Mouse (Mus musculus): Measurements from ENCODE around the gene Cd22. TPM values are rescaled to one million over a fixed set of nuclear protein-coding genes. Genes with fewer than 3 reads are reported as not detected.

Cd22 gene
- total and polyA plus RNA-seq, 3 experiments, result 0.07 TPM; not detected in 2

DNA sequence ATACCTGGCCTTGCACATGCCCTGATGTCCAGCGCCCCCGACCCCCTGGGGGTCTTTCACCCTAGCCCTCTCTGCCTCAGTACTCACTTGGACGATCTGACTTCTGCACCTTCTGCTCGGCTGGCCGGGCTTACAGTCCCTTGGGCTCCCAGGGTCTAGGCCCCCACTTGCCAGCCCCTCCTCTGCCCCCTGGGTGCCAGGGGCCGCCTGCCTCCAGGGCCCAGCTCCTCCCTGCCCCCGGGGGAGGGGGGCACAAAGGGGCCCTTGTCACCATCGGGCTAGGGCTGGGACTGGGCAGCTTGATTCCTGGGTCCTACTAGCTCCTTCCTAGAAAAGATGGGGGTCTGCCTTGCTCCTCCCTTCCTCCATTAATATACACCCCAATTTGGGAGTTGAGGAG is 34.6 kb upstream of the Cd22 start, which contains the start of gene Mag:
Gene Mag (minus strand): TSS at position 142 of the 400 bp plus-strand sequence.
- Histone ChIP-seq H3K36me3 (ENCODE audit: control insufficient read depth in 1 of 2, insufficient read depth in 2 of 2, low read length in 2 of 2) (no peaks in the 10 kb centered on the region), H3K79me2 (ENCODE audit: control insufficient read depth, insufficient read depth, low read length, poor library complexity) (no peaks in the 10 kb centered on the region), H3K4me1 (ENCODE audit: control insufficient read depth in 1 of 2, insufficient read depth in 2 of 2, low read length in 2 of 2) (no peaks in the 10 kb centered on the region), H3K9ac (ENCODE audit: control insufficient read depth, low read depth, low read length, poor library complexity, severe bottlenecking) (no peak within 1 kb of the TSS), H3K9me3 (replicated peaks; ENCODE audit: insufficient read depth, low read length) (no peaks in the 10 kb centered on the region), H3K27ac (ENCODE audit: control insufficient read depth, low read depth, low read length) (no peak within 1 kb of the TSS), H3K4me3 (ENCODE audit: control insufficient read depth in 1 of 2, insufficient read depth in 1 of 2, low read depth in 2 of 2, low read length in 2 of 2) (no peak within 1 kb of the TSS), H3K27me3 (ENCODE audit: control insufficient read depth in 1 of 2, insufficient read depth in 2 of 2, low read length in 2 of 2) (peaks cover 1 to 8% of the 10 kb centered on the region in 2 experiments; a peak in 3 of 4 replicates)
- no peak for TF ChIP-seq USF2 (IDR thresholded peaks at IDR 0.05; ENCODE audit: borderline replicate concordance in 1 of 2, insufficient read depth in 1 of 2, low read depth in 1 of 2, low read length in 2 of 2)
- TF ChIP-seq BHLHE40 (IDR thresholded peaks at IDR 0.05; ENCODE audit: borderline replicate concordance, low read depth, low read length), result no peak
- TF ChIP-seq MYB (IDR thresholded peaks at IDR 0.05; ENCODE audit: low read depth, low read length), result no peak
- no peak for TF ChIP-seq E2F4 (IDR thresholded peaks at IDR 0.05; ENCODE audit: borderline replicate concordance, low read depth, low read length)
- TF ChIP-seq SIN3A (IDR thresholded peaks at IDR 0.05; ENCODE audit: low read length), result no peak
- TF ChIP-seq UBTF (IDR thresholded peaks at IDR 0.05; ENCODE audit: borderline replicate concordance, insufficient read depth, low read depth, low read length), result no peak
- no peak for TF ChIP-seq ZNF384 (IDR thresholded peaks at IDR 0.05; ENCODE audit: low read depth, low read length)
- no peak for TF ChIP-seq MAZ (IDR thresholded peaks at IDR 0.05; ENCODE audit: low read depth, low read length)
- TF ChIP-seq MXI1 (IDR thresholded peaks at IDR 0.05; ENCODE audit: low read depth, low read length), result no peak
- no peak for TF ChIP-seq TBP (IDR thresholded peaks at IDR 0.05; ENCODE audit: low read depth, low read length)
- TF ChIP-seq CHD1 (IDR thresholded peaks at IDR 0.05; ENCODE audit: low read depth, low read length), result no peak
- no peak for TF ChIP-seq RCOR1 (IDR thresholded peaks at IDR 0.05; ENCODE audit: low read depth, low read length)
- no peak for TF ChIP-seq NELFE (IDR thresholded peaks at IDR 0.05; ENCODE audit: low read depth, low read length)
- no peak for TF ChIP-seq HCFC1 (IDR thresholded peaks at IDR 0.05; ENCODE audit: low read depth, low read length)
- TF ChIP-seq EP300 (IDR thresholded peaks at IDR 0.05; ENCODE audit: low read depth in 1 of 2, low read length in 2 of 2), result no peak
- TF ChIP-seq ETS1 (IDR thresholded peaks at IDR 0.05; ENCODE audit: low read depth, low read length), result no peak
- no peak for TF ChIP-seq ELF1 (IDR thresholded peaks at IDR 0.05; ENCODE audit: low read depth, low read length)
- no peak for TF ChIP-seq USF1 (IDR thresholded peaks at IDR 0.05; ENCODE audit: low read depth, low read length)
- TF ChIP-seq KAT2A (conservative IDR thresholded peaks at IDR 0.05; ENCODE audit: low read depth, low read length), result no peak
- TF ChIP-seq SMC3 (IDR thresholded peaks at IDR 0.05; ENCODE audit: low read depth, low read length), result no peak
- DNase-seq (ENCODE audit: low read depth, low spot score), result no peak

DNA sequence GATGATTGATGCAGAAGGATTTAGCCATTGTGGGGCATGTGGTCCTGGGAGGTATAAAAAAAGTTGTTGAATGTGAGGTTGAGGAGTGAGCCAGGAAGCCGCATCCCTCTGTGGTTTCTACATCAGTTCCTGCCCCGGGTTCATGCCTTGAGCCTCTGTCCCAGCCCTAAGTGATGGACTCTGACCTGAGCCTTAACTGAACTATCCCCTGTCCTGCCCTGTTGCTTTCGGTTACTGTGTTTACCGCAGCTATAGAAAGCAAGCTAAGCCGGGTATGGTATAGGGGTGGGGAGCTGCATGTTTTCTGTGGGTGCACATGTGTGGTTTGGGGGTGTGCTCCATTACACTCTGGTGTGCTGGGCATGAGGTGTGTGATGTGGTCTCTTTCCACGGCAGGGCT is 29.6 kb upstream of the Cd22 start:
- Histone ChIP-seq H3K4me3 (ENCODE audit: control insufficient read depth in 1 of 2, insufficient read depth in 1 of 2, low read depth in 2 of 2, low read length in 2 of 2) (no peak overlapping the region), H3K27me3 (ENCODE audit: control insufficient read depth in 1 of 2, insufficient read depth in 2 of 2, low read length in 2 of 2) (peaks cover 0 to 7% of the 10 kb centered on the region in 2 experiments; a peak in 3 of 4 replicates), H3K36me3 (ENCODE audit: control insufficient read depth in 1 of 2, insufficient read depth in 2 of 2, low read length in 2 of 2) (no peaks in the 10 kb centered on the region), H3K79me2 (ENCODE audit: control insufficient read depth, insufficient read depth, low read length, poor library complexity) (no peaks in the 10 kb centered on the region), H3K9ac (ENCODE audit: control insufficient read depth, low read depth, low read length, poor library complexity, severe bottlenecking) (no peak overlapping the region), H3K27ac (ENCODE audit: control insufficient read depth, low read depth, low read length) (no peak overlapping the region), H3K4me1 (ENCODE audit: control insufficient read depth in 1 of 2, insufficient read depth in 2 of 2, low read length in 2 of 2) (no peaks in the 10 kb centered on the region), H3K9me3 (replicated peaks; ENCODE audit: insufficient read depth, low read length) (no peaks in the 10 kb centered on the region)
- TF ChIP-seq UBTF (IDR thresholded peaks at IDR 0.05; ENCODE audit: borderline replicate concordance, insufficient read depth, low read depth, low read length) (no peak), POLR2A (IDR thresholded peaks at IDR 0.05; ENCODE audit: control insufficient read depth in 1 of 2, insufficient read depth in 1 of 2, low read depth in 1 of 2, low read length in 2 of 2, poor library complexity in 1 of 2) (no peak), TAL1 (IDR thresholded peaks at IDR 0.05; ENCODE audit: low read length) (no peak), KAT2A (conservative IDR thresholded peaks at IDR 0.05; ENCODE audit: low read depth, low read length) (no peak), RAD21 (IDR thresholded peaks at IDR 0.05; ENCODE audit: low read depth, low read length) (no peak), POLR2AphosphoS2 (IDR thresholded peaks at IDR 0.05; ENCODE audit: low read length) (no peak), E2F4 (IDR thresholded peaks at IDR 0.05; ENCODE audit: borderline replicate concordance, low read depth, low read length) (no peak), SIN3A (IDR thresholded peaks at IDR 0.05; ENCODE audit: low read length) (no peak), ZC3H11A (IDR thresholded peaks at IDR 0.05; ENCODE audit: low read depth, low read length) (no peak), MAFK (IDR thresholded peaks at IDR 0.05; ENCODE audit: borderline replicate concordance, low read depth, low read length) (no peak), TBP (IDR thresholded peaks at IDR 0.05; ENCODE audit: low read depth, low read length) (no peak), ZKSCAN1 (IDR thresholded peaks at IDR 0.05; ENCODE audit: low read depth, low read length) (no peak), MXI1 (IDR thresholded peaks at IDR 0.05; ENCODE audit: low read depth, low read length) (no peak), ZNF384 (IDR thresholded peaks at IDR 0.05; ENCODE audit: low read depth, low read length) (no peak)
- DNase-seq (ENCODE audit: low read depth, low spot score), result no peak

All from MEL (cell line).